Mouse (Mus musculus): ENCODE measurements around the gene Cps1.

Gene Cps1

GRCm38 (mm10) chr1:67122797-67123196 lies at the start of gene Cps1:
Gene Cps1, plus strand, starts transcription at chr1:67123026.
- DNase-seq (ENCODE audit: low spot score): no peak

- DNase-seq (ENCODE audit: low spot score): no peak
Measured at GRCm38 (mm10) chr1:67077739-67078138, 45.1 kb upstream of the Cps1 start.

- DNase-seq (ENCODE audit: low spot score): no peak
Measured at GRCm38 (mm10) chr1:67078666-67079065, 44.2 kb upstream of the Cps1 start.

- DNase-seq (ENCODE audit: low spot score): no peak
Measured at GRCm38 (mm10) chr1:67079146-67079545, 43.7 kb upstream of the Cps1 start.

- DNase-seq (ENCODE audit: low spot score): no peak
Measured at GRCm38 (mm10) chr1:67092473-67092872, 30.4 kb upstream of the Cps1 start.

GRCm38 (mm10) chr1:67099215-67099614 lies 23.6 kb upstream of the Cps1 start:
- DNase-seq (ENCODE audit: low spot score): no peak

- DNase-seq (ENCODE audit: low spot score): no peak
Measured at GRCm38 (mm10) chr1:67103476-67104248, 19.2 kb upstream of the Cps1 start.

GRCm38 (mm10) chr1:67111621-67112298 lies 11.1 kb upstream of the Cps1 start:
- DNase-seq (ENCODE audit: low spot score): no peak

GRCm38 (mm10) chr1:67113343-67114030 lies 9.3 kb upstream of the Cps1 start:
- no peak for DNase-seq (ENCODE audit: low spot score)

- DNase-seq (ENCODE audit: low spot score): no peak
Measured at GRCm38 (mm10) chr1:67116571-67116970, 6.3 kb upstream of the Cps1 start.

GRCm38 (mm10) chr1:67117778-67118177 lies 5.0 kb upstream of the Cps1 start:
- no peak for DNase-seq (ENCODE audit: low spot score)

- no peak for DNase-seq (ENCODE audit: low spot score)
Measured at GRCm38 (mm10) chr1:67125433-67125832, 2.6 kb downstream of the Cps1 start.

- DNase-seq (ENCODE audit: low spot score): no peak
Measured at GRCm38 (mm10) chr1:67143939-67144338, 21.1 kb downstream of the Cps1 start.

GRCm38 (mm10) chr1:67151246-67151645 lies 28.4 kb downstream of the Cps1 start:
- DNase-seq (ENCODE audit: low spot score): no peak

GRCm38 (mm10) chr1:67167283-67167682 lies 44.5 kb downstream of the Cps1 start:
- DNase-seq (ENCODE audit: low spot score): no peak

GRCm38 (mm10) chr1:67181165-67181564 lies 58.3 kb downstream of the Cps1 start:
- DNase-seq (ENCODE audit: low spot score): no peak

- no peak for DNase-seq (ENCODE audit: low spot score)
Measured at GRCm38 (mm10) chr1:67182201-67182600, 59.4 kb downstream of the Cps1 start.

- DNase-seq (ENCODE audit: low spot score): no peak
Measured at GRCm38 (mm10) chr1:67183532-67183931, 60.7 kb downstream of the Cps1 start.

GRCm38 (mm10) chr1:67184134-67184533 lies 61.3 kb downstream of the Cps1 start:
- no peak for DNase-seq (ENCODE audit: low spot score)

- DNase-seq (ENCODE audit: low spot score): no peak
Measured at GRCm38 (mm10) chr1:67197335-67197734, 74.5 kb downstream of the Cps1 start.

- DNase-seq (ENCODE audit: low spot score): no peak
Measured at GRCm38 (mm10) chr1:67218339-67218944, 95.6 kb downstream of the Cps1 start.

GRCm38 (mm10) chr1:67223666-67224065 lies 100.8 kb downstream of the Cps1 start:
- no peak for DNase-seq (ENCODE audit: low spot score)

GRCm38 (mm10) chr1:67234861-67235260 lies 112.0 kb downstream of the Cps1 start:
- no peak for DNase-seq (ENCODE audit: low spot score)
